Mouse (Mus musculus): ENCODE data around the gene 1700018B08Rik. TPM values are rescaled to one million over a fixed set of nuclear protein-coding genes. Genes with fewer than 3 reads are reported as not detected.

Gene 1700018B08Rik
- polyA plus RNA-seq, 1 experiment from 2014 or later: not detected

- no peak for ATAC-seq (ENCODE audit: low read depth)
- H3K27me3 ChIP-seq (ENCODE audit: control insufficient read depth, insufficient read depth, low read length): no peaks in the 10 kb centered on the region
Observed at GRCm38 (mm10) chr8:121570335-121570734, 26.2 kb upstream of the 1700018B08Rik start.

GRCm38 (mm10) chr8:121568321-121568720 lies 24.2 kb upstream of the 1700018B08Rik start:
- no peaks in the 10 kb centered on the region for H3K27me3 ChIP-seq (ENCODE audit: control insufficient read depth, insufficient read depth, low read length)
- no peaks in the 10 kb centered on the region for H3K9me3 ChIP-seq (ENCODE audit: control insufficient read depth, low read length)
- no peak overlapping the region for H3K4me3 ChIP-seq (ENCODE audit: low read depth, low read length)
- no peak overlapping the region for H3K9ac ChIP-seq (replicated peaks; ENCODE audit: low read depth, low read length)
- H3K4me2 ChIP-seq (ENCODE audit: low read depth, low read length): no peak overlapping the region
- peaks cover 3% of the 10 kb centered on the region; the same call in 1 of the 2 replicates for H3K36me3 ChIP-seq (ENCODE audit: control insufficient read depth, insufficient read depth, low read length)
- WGBS: 62% methylated on average over 6 of the region's 6 CpGs
- no peak overlapping the region for H3K27ac ChIP-seq (ENCODE audit: low read depth, low read length)
- 0 out of 2 replicates have a peak, but pooled peaks cover 3% of the 10 kb centered on the region for H3K4me1 ChIP-seq (ENCODE audit: control insufficient read depth, insufficient read depth, low read length)
- ATAC-seq (ENCODE audit: low read depth): no peak

More at GRCm38 (mm10) chr8:121570335-121570734, 26.2 kb upstream of the 1700018B08Rik start:
- Histone ChIP-seq H3K4me2 (ENCODE audit: low read depth, low read length) (no peak overlapping the region), H3K27ac (ENCODE audit: low read depth, low read length) (no peak overlapping the region), H3K9me3 (ENCODE audit: control insufficient read depth, low read length) (no peaks in the 10 kb centered on the region), H3K36me3 (ENCODE audit: control insufficient read depth, insufficient read depth, low read length) (no peaks in the 10 kb centered on the region), H3K4me3 (ENCODE audit: low read depth, low read length) (no peak overlapping the region), H3K9ac (replicated peaks; ENCODE audit: low read depth, low read length) (no peak overlapping the region), H3K4me1 (ENCODE audit: control insufficient read depth, insufficient read depth, low read length) (0 out of 2 replicates have a peak, but pooled peaks cover 7% of the 10 kb centered on the region)
- 88% methylated on average over 21 of the region's 21 CpGs for WGBS

- H3K27me3 ChIP-seq (ENCODE audit: control insufficient read depth, insufficient read depth, low read length): no peaks in the 10 kb centered on the region
- H3K4me1 ChIP-seq (ENCODE audit: control insufficient read depth, insufficient read depth, low read length): 0 out of 2 replicates have a peak, but pooled peaks cover 3% of the 10 kb centered on the region
- ATAC-seq (ENCODE audit: low read depth): no peak
- no peaks in the 10 kb centered on the region for H3K9me3 ChIP-seq (ENCODE audit: control insufficient read depth, low read length)
- no peak overlapping the region for H3K4me2 ChIP-seq (ENCODE audit: low read depth, low read length)
- H3K4me3 ChIP-seq (ENCODE audit: low read depth, low read length): no peak overlapping the region
- 66% methylated on average over 6 of the region's 6 CpGs for WGBS
- H3K27ac ChIP-seq (ENCODE audit: low read depth, low read length): no peak overlapping the region
- H3K9ac ChIP-seq (replicated peaks; ENCODE audit: low read depth, low read length): no peak overlapping the region
- H3K36me3 ChIP-seq (ENCODE audit: control insufficient read depth, insufficient read depth, low read length): peaks cover 8% of the 10 kb centered on the region; the same call in 1 of the 2 replicates
Observed at GRCm38 (mm10) chr8:121563701-121564100, 19.6 kb upstream of the 1700018B08Rik start.

- WGBS: 85% methylated on average over 9 of the region's 9 CpGs
- peaks cover 13% of the 10 kb centered on the region; the same call in 1 of the 2 replicates for H3K36me3 ChIP-seq (ENCODE audit: control insufficient read depth, insufficient read depth, low read length)
- no peaks in the 10 kb centered on the region for H3K27me3 ChIP-seq (ENCODE audit: control insufficient read depth, insufficient read depth, low read length)
- no peak overlapping the region for H3K4me3 ChIP-seq (ENCODE audit: low read depth, low read length)
- H3K4me2 ChIP-seq (ENCODE audit: low read depth, low read length): no peak overlapping the region
- no peak overlapping the region for H3K27ac ChIP-seq (ENCODE audit: low read depth, low read length)
- ATAC-seq (ENCODE audit: low read depth): no peak
- H3K4me1 ChIP-seq (ENCODE audit: control insufficient read depth, insufficient read depth, low read length): 0 out of 2 replicates have a peak, but pooled peaks cover 3% of the 10 kb centered on the region
- no peaks in the 10 kb centered on the region for H3K9me3 ChIP-seq (ENCODE audit: control insufficient read depth, low read length)
- no peak overlapping the region for H3K9ac ChIP-seq (replicated peaks; ENCODE audit: low read depth, low read length)
Observed at GRCm38 (mm10) chr8:121562941-121563351, 18.8 kb upstream of the 1700018B08Rik start.

GRCm38 (mm10) chr8:121561636-121562345 lies 17.7 kb upstream of the 1700018B08Rik start:
- Histone ChIP-seq H3K9me3 (ENCODE audit: control insufficient read depth, low read length) (no peaks in the 10 kb centered on the region), H3K27me3 (ENCODE audit: control insufficient read depth, insufficient read depth, low read length) (no peaks in the 10 kb centered on the region), H3K4me2 (ENCODE audit: low read depth, low read length) (no peak overlapping the region), H3K36me3 (ENCODE audit: control insufficient read depth, insufficient read depth, low read length) (peaks cover 13% of the 10 kb centered on the region; the same call in 1 of the 2 replicates), H3K9ac (replicated peaks; ENCODE audit: low read depth, low read length) (no peak overlapping the region), H3K4me3 (ENCODE audit: low read depth, low read length) (no peak overlapping the region), H3K27ac (ENCODE audit: low read depth, low read length) (no peak overlapping the region), H3K4me1 (ENCODE audit: control insufficient read depth, insufficient read depth, low read length) (0 out of 2 replicates have a peak, but pooled peaks cover 3% of the 10 kb centered on the region)
- WGBS: 84% methylated on average over 16 of the region's 16 CpGs
- no peak for ATAC-seq (ENCODE audit: low read depth)

GRCm38 (mm10) chr8:121560432-121561100 lies 16.4 kb upstream of the 1700018B08Rik start:
- peaks cover 13% of the 10 kb centered on the region; the same call in 1 of the 2 replicates for H3K36me3 ChIP-seq (ENCODE audit: control insufficient read depth, insufficient read depth, low read length)
- no peak overlapping the region for H3K9ac ChIP-seq (replicated peaks; ENCODE audit: low read depth, low read length)
- H3K9me3 ChIP-seq (ENCODE audit: control insufficient read depth, low read length): no peaks in the 10 kb centered on the region
- H3K4me3 ChIP-seq (ENCODE audit: low read depth, low read length): no peak overlapping the region
- H3K27me3 ChIP-seq (ENCODE audit: control insufficient read depth, insufficient read depth, low read length): no peaks in the 10 kb centered on the region
- 95% methylated on average over 7 of the region's 7 CpGs for whole genome bisulfite sequencing
- no peak overlapping the region for H3K4me2 ChIP-seq (ENCODE audit: low read depth, low read length)
- H3K4me1 ChIP-seq (ENCODE audit: control insufficient read depth, insufficient read depth, low read length): 0 out of 2 replicates have a peak, but pooled peaks cover under 1% of the 10 kb centered on the region
- H3K27ac ChIP-seq (ENCODE audit: low read depth, low read length): no peak overlapping the region
- no peak for ATAC-seq (ENCODE audit: low read depth)

GRCm38 (mm10) chr8:121559801-121560200 lies 15.7 kb upstream of the 1700018B08Rik start:
- no peak overlapping the region for H3K4me2 ChIP-seq (ENCODE audit: low read depth, low read length)
- no peak overlapping the region for H3K4me3 ChIP-seq (ENCODE audit: low read depth, low read length)
- H3K9ac ChIP-seq (replicated peaks; ENCODE audit: low read depth, low read length): no peak overlapping the region
- H3K4me1 ChIP-seq (ENCODE audit: control insufficient read depth, insufficient read depth, low read length): no peaks in the 10 kb centered on the region
- 93% methylated on average over 12 of the region's 12 CpGs for WGBS
- H3K27me3 ChIP-seq (ENCODE audit: control insufficient read depth, insufficient read depth, low read length): no peaks in the 10 kb centered on the region
- no peak overlapping the region for H3K27ac ChIP-seq (ENCODE audit: low read depth, low read length)
- ATAC-seq (ENCODE audit: low read depth): no peak
- H3K9me3 ChIP-seq (ENCODE audit: control insufficient read depth, low read length): no peaks in the 10 kb centered on the region
- H3K36me3 ChIP-seq (ENCODE audit: control insufficient read depth, insufficient read depth, low read length): peaks cover 12% of the 10 kb centered on the region; the same call in 1 of the 2 replicates

GRCm38 (mm10) chr8:121558538-121558937 lies 14.4 kb upstream of the 1700018B08Rik start:
- H3K9ac ChIP-seq (replicated peaks; ENCODE audit: low read depth, low read length): no peak overlapping the region
- no peaks in the 10 kb centered on the region for H3K27me3 ChIP-seq (ENCODE audit: control insufficient read depth, insufficient read depth, low read length)
- H3K4me2 ChIP-seq (ENCODE audit: low read depth, low read length): no peak overlapping the region
- H3K4me1 ChIP-seq (ENCODE audit: control insufficient read depth, insufficient read depth, low read length): no peaks in the 10 kb centered on the region
- WGBS: 93% methylated on average over 16 of the region's 16 CpGs
- H3K36me3 ChIP-seq (ENCODE audit: control insufficient read depth, insufficient read depth, low read length): peaks cover 22% of the 10 kb centered on the region
- no peak for ATAC-seq (ENCODE audit: low read depth)
- H3K27ac ChIP-seq (ENCODE audit: low read depth, low read length): no peak overlapping the region
- H3K4me3 ChIP-seq (ENCODE audit: low read depth, low read length): no peak overlapping the region
- no peaks in the 10 kb centered on the region for H3K9me3 ChIP-seq (ENCODE audit: control insufficient read depth, low read length)

GRCm38 (mm10) chr8:121557746-121558145 lies 13.6 kb upstream of the 1700018B08Rik start:
- H3K4me3 ChIP-seq (ENCODE audit: low read depth, low read length): no peak overlapping the region
- H3K4me1 ChIP-seq (ENCODE audit: control insufficient read depth, insufficient read depth, low read length): no peaks in the 10 kb centered on the region
- H3K4me2 ChIP-seq (ENCODE audit: low read depth, low read length): no peak overlapping the region
- 89% methylated on average over 11 of the region's 11 CpGs for WGBS
- no peaks in the 10 kb centered on the region for H3K27me3 ChIP-seq (ENCODE audit: control insufficient read depth, insufficient read depth, low read length)
- H3K27ac ChIP-seq (ENCODE audit: low read depth, low read length): no peak overlapping the region
- ATAC-seq (ENCODE audit: low read depth): no peak
- peaks cover 30% of the 10 kb centered on the region for H3K36me3 ChIP-seq (ENCODE audit: control insufficient read depth, insufficient read depth, low read length)
- H3K9ac ChIP-seq (replicated peaks; ENCODE audit: low read depth, low read length): no peak overlapping the region
- no peaks in the 10 kb centered on the region for H3K9me3 ChIP-seq (ENCODE audit: control insufficient read depth, low read length)
